Mouse (Mus musculus) MEL (cell line): ENCODE data around the gene Bfsp2.

Experiments
- CTCF ChIP-seq, 3 experiments: IDR thresholded peaks in 2 of 3; conservative IDR thresholded peaks in 1 of 3; 2 replicates each; pipeline ENCODE4 v1.5.1; 2011 to 2012; ENCODE audit warnings: low read length in 3 of 3, low read depth in 2 of 3, mild to moderate bottlenecking in 2 of 3, improper control_type of control experiment in 1 of 3, inconsistent platforms in 1 of 3, mixed read lengths in 1 of 3, moderate library complexity in 1 of 3; ENCODE audit not compliant: control insufficient read depth in 1 of 3, insufficient read depth in 1 of 3, poor library complexity in 1 of 3, severe bottlenecking in 1 of 3
- EP300 ChIP-seq, 2 experiments: IDR thresholded peaks; 2 replicates each; pipeline ENCODE4 v1.6.1; 2011; ENCODE audit warnings: improper control_type of control experiment in 2 of 2, low read length in 2 of 2, low read depth in 1 of 2, mild to moderate bottlenecking in 1 of 2
- GATA1 ChIP-seq: IDR thresholded peaks from 2 replicates; pipeline ENCODE4 v1.6.1; 2011; ENCODE audit warnings: low read depth, low read length, improper control_type of control experiment
- MAFK ChIP-seq: IDR thresholded peaks from 2 replicates; pipeline ENCODE4 v1.6.1; 2011; ENCODE audit warnings: low read depth, mild to moderate bottlenecking, low read length, improper control_type of control experiment, borderline replicate concordance
- MAX ChIP-seq: IDR thresholded peaks from 2 replicates; pipeline ENCODE4 v1.6.1; 2011; ENCODE audit warnings: low read length, improper control_type of control experiment
- MAZ ChIP-seq: IDR thresholded peaks from 2 replicates; pipeline ENCODE4 v1.6.1; 2012; ENCODE audit warnings: low read depth, mild to moderate bottlenecking, inconsistent platforms, low read length, improper control_type of control experiment
- MEF2A ChIP-seq: IDR thresholded peaks from 2 replicates; pipeline ENCODE4 v1.6.1; 2014; ENCODE audit warnings: low read depth, mild to moderate bottlenecking, inconsistent platforms, low read length, improper control_type of control experiment; ENCODE audit not compliant: poor library complexity, insufficient replicate concordance, severe bottlenecking; ENCODE audit errors: extremely low read depth
- POLR2A ChIP-seq, 2 experiments: IDR thresholded peaks; 2 replicates each; pipeline ENCODE4 v1.6.1; 2011 to 2012; ENCODE audit warnings: low read length in 2 of 2, mild to moderate bottlenecking in 2 of 2, control low read depth in 1 of 2, improper control_type of control experiment in 1 of 2, low read depth in 1 of 2, moderate library complexity in 1 of 2; ENCODE audit not compliant: control insufficient read depth in 1 of 2, insufficient read depth in 1 of 2, poor library complexity in 1 of 2

- TF ChIP-seq MEF2A, result no peak
- TF ChIP-seq GATA1, result no peak
- TF ChIP-seq CTCF (IDR thresholded peaks at IDR 0.05 in 2 of 3, conservative IDR thresholded peaks at IDR 0.05 in 1 of 3; ENCODE audit: control insufficient read depth in 1 of 3, insufficient read depth in 1 of 3, low read depth in 2 of 3, low read length in 3 of 3, poor library complexity in 1 of 3, severe bottlenecking in 1 of 3), result no peak
- TF ChIP-seq POLR2A (IDR thresholded peaks at IDR 0.05; ENCODE audit: control insufficient read depth in 1 of 2, insufficient read depth in 1 of 2, low read depth in 1 of 2, low read length in 2 of 2, poor library complexity in 1 of 2), result no peak
- TF ChIP-seq MAZ, result no peak
- TF ChIP-seq MAFK, result no peak
- no peak for TF ChIP-seq MAX
- TF ChIP-seq EP300 (IDR thresholded peaks at IDR 0.05; ENCODE audit: low read depth in 1 of 2, low read length in 2 of 2), result no peak
These were observed 48.0 kb downstream of the Bfsp2 start for GRCm38 (mm10) chr9:103432122-103432778.
